Mouse (Mus musculus): Measurements from ENCODE around the gene Sec24d.
"Not testable (repeated sequence)": the region's sequence is repeated elsewhere in the genome, so short reads cannot be mapped to it uniquely, and the experiment has no call there.

Gene Sec24d

GRCm38 (mm10) chr3:123338666-123339195 is 71.5 kb downstream of the Sec24d start:
- no peak for DNase-seq (ENCODE audit: low read depth)

- no peak for DNase-seq (ENCODE audit: low read depth)
Measured at GRCm38 (mm10) chr3:123341049-123341448, 73.8 kb downstream of the Sec24d start.

- DNase-seq (ENCODE audit: low read depth), result no peak
Measured at GRCm38 (mm10) chr3:123343690-123344089, 76.4 kb downstream of the Sec24d start.

- DNase-seq (ENCODE audit: low read depth), result no peak
Measured at GRCm38 (mm10) chr3:123348080-123348802, 81.0 kb downstream of the Sec24d start.

- DNase-seq (ENCODE audit: low read depth), result no peak
Measured at GRCm38 (mm10) chr3:123350602-123351001, 83.3 kb downstream of the Sec24d start.

GRCm38 (mm10) chr3:123351519-123351918 is 84.3 kb downstream of the Sec24d start:
- no peak for DNase-seq (ENCODE audit: low read depth)

GRCm38 (mm10) chr3:123353183-123353582 is 85.9 kb downstream of the Sec24d start:
- DNase-seq (ENCODE audit: low read depth), result peak; percentile 42

GRCm38 (mm10) chr3:123353661-123354060 is 86.4 kb downstream of the Sec24d start:
- no peak for DNase-seq (ENCODE audit: low read depth)

- DNase-seq (ENCODE audit: low read depth), result no peak
Measured at GRCm38 (mm10) chr3:123354388-123354787, 87.1 kb downstream of the Sec24d start.

- DNase-seq (ENCODE audit: low read depth), result no peak
Measured at GRCm38 (mm10) chr3:123356377-123356991, 89.2 kb downstream of the Sec24d start.

- DNase-seq (ENCODE audit: low read depth), result not testable (repeated sequence)
Measured at GRCm38 (mm10) chr3:123366820-123367219, 99.6 kb downstream of the Sec24d start.

- DNase-seq (ENCODE audit: low read depth), result no peak
Measured at GRCm38 (mm10) chr3:123369161-123369560, 101.9 kb downstream of the Sec24d start.

- DNase-seq (ENCODE audit: low read depth), result no peak
Measured at GRCm38 (mm10) chr3:123370927-123371326, 103.7 kb downstream of the Sec24d start.

GRCm38 (mm10) chr3:123371766-123372535 is 104.7 kb downstream of the Sec24d start:
- no peak for DNase-seq (ENCODE audit: low read depth)

- no peak for DNase-seq (ENCODE audit: low read depth)
Measured at GRCm38 (mm10) chr3:123376562-123376961, 109.3 kb downstream of the Sec24d start.

- no peak for DNase-seq (ENCODE audit: low read depth)
Measured at GRCm38 (mm10) chr3:123384435-123384834, 117.2 kb downstream of the Sec24d start.

GRCm38 (mm10) chr3:123385118-123385485 is 117.8 kb downstream of the Sec24d start:
- no peak for DNase-seq (ENCODE audit: low read depth)

GRCm38 (mm10) chr3:123385486-123386156 is 118.4 kb downstream of the Sec24d start, which contains the start of gene Mettl14:
Gene Mettl14 (minus strand): TSS chr3:123386108.
- DNase-seq (ENCODE audit: low read depth), result peak; percentile 93

- DNase-seq (ENCODE audit: low read depth), result not testable (repeated sequence)
Measured at GRCm38 (mm10) chr3:123386157-123386780, 119.0 kb downstream of the Sec24d start.

GRCm38 (mm10) chr3:123391180-123391579 is 123.9 kb downstream of the Sec24d start:
- DNase-seq (ENCODE audit: low read depth), result no peak

GRCm38 (mm10) chr3:123395611-123396010 is 128.4 kb downstream of the Sec24d start:
- no peak for DNase-seq (ENCODE audit: low read depth)

Data from c-Kit-positive CD71-negative TER-119-negative erythroid progenitor cells, embryonic 14.5 days (primary cell).